Mouse (Mus musculus): ENCODE results near the gene 4930438A08Rik.

The 4930438A08Rik gene

DNA sequence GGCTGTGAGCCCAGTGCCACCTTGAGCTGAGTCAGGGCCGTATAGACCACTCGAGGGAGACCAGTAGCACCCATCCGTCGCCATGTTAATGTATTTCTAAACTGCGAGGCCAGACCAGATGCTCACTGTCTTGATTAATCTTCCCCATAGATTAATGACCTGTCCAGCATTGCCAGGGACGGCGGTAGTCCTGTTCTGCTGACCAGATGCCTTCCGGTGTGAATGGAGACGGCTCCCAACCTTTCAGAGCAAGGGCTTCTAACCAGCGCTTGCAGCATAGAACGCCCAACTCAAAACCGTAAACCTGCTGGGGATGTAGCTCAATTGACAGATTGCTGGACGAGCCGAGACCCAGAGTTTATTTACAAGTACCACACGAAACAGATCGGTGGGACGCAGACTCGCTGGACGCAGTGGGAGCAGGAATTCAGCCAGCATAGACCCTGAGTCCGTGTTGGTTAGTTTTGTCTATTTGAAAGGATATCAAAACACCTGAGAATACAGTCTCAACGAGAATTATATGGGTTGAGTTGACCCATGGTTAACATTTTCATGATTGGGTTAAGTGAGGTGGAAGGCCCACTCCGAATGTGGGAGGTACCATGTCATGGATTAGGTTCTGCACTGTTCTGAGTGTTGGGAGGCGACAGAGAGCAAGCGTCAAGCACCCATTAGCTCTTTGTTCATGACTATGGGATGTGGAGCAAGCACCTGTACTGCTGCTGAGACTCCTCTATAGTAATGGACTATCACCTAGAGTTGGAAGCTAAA, 49.2 kb downstream of the 4930438A08Rik start:
- DNase-seq (ENCODE audit: low spot score in 2 of 2) = no peak

GRCm38 (mm10) chr11:58324614-58325229, 50.1 kb downstream of the 4930438A08Rik start:
- DNase-seq (ENCODE audit: low spot score in 2 of 2) = no peak

GRCm38 (mm10) chr11:58326781-58327180, 52.2 kb downstream of the 4930438A08Rik start:
- DNase-seq (ENCODE audit: low spot score in 2 of 2) = no peak

GRCm38 (mm10) chr11:58329906-58330275, 55.3 kb downstream of the 4930438A08Rik start:
- no peak for DNase-seq (ENCODE audit: low spot score in 2 of 2)

DNA sequence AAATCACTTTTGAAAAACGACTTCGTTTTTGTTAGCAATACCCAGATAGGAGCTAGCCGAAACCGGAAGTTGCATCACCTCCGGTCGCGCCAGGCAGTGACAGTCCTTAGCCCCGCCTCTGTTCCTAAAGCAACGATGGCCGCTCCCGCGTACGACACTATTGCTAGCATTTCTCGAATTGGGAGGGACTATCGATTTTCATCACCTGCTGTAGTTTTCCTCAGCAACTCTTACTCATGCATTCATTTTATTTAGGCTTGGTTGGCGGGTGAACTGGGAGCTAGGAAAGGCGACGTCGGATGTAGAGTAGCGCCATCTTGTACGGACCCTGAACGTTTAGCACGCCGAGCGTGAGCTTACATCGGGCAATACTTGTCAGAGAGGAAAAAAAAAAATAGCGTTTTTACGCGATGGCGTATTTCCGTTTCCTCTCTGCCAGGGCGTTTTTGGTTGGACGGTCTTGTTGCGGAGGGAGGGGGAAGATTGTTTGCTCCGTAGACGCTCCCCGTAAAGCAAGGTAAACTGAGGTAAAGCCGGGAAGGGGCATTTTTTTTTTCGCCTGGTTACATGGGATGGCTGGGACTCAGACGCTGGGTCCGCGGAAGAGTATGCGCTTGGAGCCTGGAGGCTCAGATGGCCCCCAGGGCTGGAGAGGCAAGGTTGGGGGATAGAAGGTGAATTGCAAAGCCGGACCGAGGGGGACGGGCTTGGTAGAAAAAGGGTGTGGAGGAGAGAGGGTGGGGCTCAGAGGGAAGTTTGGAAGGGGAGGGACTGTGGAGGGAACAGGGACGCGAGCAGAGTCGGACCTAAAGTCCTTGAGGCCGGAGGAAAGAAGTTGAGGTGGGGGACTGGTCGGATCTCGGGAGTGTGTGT, 55.9 kb downstream of the 4930438A08Rik start, which contains the start of the genes Zfp672 and Sh3bp5l:
Gene Zfp672, minus strand, starts transcription at position 64 of the 873 bp plus-strand sequence.
Gene Sh3bp5l, plus strand, starts transcription at position 449 of the 873 bp plus-strand sequence.
- DNase-seq (ENCODE audit: low spot score in 2 of 2) = peak; percentile 89 to 92

GRCm38 (mm10) chr11:58331149-58331495, 56.5 kb downstream of the 4930438A08Rik start:
- no peak for DNase-seq (ENCODE audit: low spot score in 2 of 2)

DNA sequence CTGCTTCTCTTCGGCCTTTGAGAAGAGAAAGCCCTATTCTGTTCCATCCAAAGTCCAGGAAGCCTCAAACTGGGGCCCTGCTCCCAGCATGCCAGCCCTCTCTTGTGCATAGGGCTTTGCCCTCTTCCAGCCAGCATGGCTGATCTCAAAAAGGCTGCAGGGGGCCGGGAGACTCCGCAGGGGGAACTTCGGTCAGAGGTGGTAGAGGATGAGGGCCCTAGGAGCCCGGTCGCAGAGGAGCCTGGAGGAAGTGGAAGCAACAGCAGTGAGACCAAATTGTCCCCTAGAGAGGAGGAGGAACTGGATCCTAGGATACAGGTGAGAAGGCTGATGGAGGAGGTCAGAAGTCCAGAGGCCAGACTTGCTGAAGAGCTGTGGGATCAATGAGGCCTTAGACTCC, 56.9 kb downstream of the 4930438A08Rik start:
- no peak for DNase-seq (ENCODE audit: low spot score in 2 of 2)

GRCm38 (mm10) chr11:58334746-58335145, 60.1 kb downstream of the 4930438A08Rik start:
- DNase-seq (ENCODE audit: low spot score in 2 of 2) = no peak
